Mouse (Mus musculus) ES-E14 (cell line): Measurements from ENCODE around the gene Aff1. TPM values are rescaled to one million over a fixed set of nuclear protein-coding genes. Genes with fewer than 3 reads are reported as not detected.

ENCODE experiments used
- DNase-seq: peaks from one replicate; pipeline ENCODE4 v3.0.0-alpha.2; 2013; ENCODE audit warnings: low read depth, low spot score
- H3K27ac ChIP-seq: 2 replicates; pipeline ENCODE4 v1.5.1; 2012; ENCODE audit warnings: low read depth, mild to moderate bottlenecking, low read length, moderate library complexity, mixed read lengths; ENCODE audit not compliant: poor library complexity, insufficient read depth, severe bottlenecking
- H3K36me3 ChIP-seq: 2 replicates; pipeline ENCODE4 v1.6.1; 2012; ENCODE audit warnings: mild to moderate bottlenecking, low read length, moderate library complexity, mixed read lengths; ENCODE audit not compliant: control insufficient read depth, poor library complexity, insufficient read depth, severe bottlenecking
- H3K4me1 ChIP-seq, 2 experiments: fragments of 150-350 bp in 1 of 2; sonication (generic) in 1 of 2; 2 replicates each; pipeline ENCODE4 v1.6.1; 2012; ENCODE audit warnings: low read length in 2 of 2, mild to moderate bottlenecking in 1 of 2, mixed read lengths in 1 of 2; ENCODE audit not compliant: control insufficient read depth in 2 of 2, insufficient read depth in 2 of 2, poor library complexity in 1 of 2
- H3K4me3 ChIP-seq, 2 experiments: fragments of 150-350 bp in 1 of 2; sonication (generic) in 1 of 2; 2 replicates each; pipeline ENCODE4 v1.5.1; 2012; ENCODE audit warnings: low read length in 2 of 2, low read depth in 1 of 2, mild to moderate bottlenecking in 1 of 2, mixed read lengths in 1 of 2; ENCODE audit not compliant: insufficient read depth in 1 of 2, poor library complexity in 1 of 2, severe bottlenecking in 1 of 2
- H3K9ac ChIP-seq: 2 replicates; pipeline ENCODE4 v1.6.1; 2012; ENCODE audit warnings: low read depth, mild to moderate bottlenecking, low read length, mixed read lengths; ENCODE audit not compliant: poor library complexity, insufficient read depth, severe bottlenecking
- H3K9me3 ChIP-seq: fragments of 150-350 bp; sonication (generic); 2 replicates; pipeline ENCODE4 v1.6.1; 2012; ENCODE audit warnings: low read depth, mild to moderate bottlenecking, low read length; ENCODE audit not compliant: control insufficient read depth, insufficient read depth
- CHD2 ChIP-seq: IDR thresholded peaks from 2 replicates; pipeline ENCODE4 v1.6.1; 2014; ENCODE audit warnings: mild to moderate bottlenecking, low read depth, low read length, inconsistent platforms
- HCFC1 ChIP-seq: IDR thresholded peaks from 2 replicates; pipeline ENCODE4 v1.6.1; 2012; ENCODE audit warnings: low read length, inconsistent platforms, borderline replicate concordance; ENCODE audit not compliant: insufficient read depth
- MAFK ChIP-seq: IDR thresholded peaks from 2 replicates; pipeline ENCODE4 v1.6.1; 2014; ENCODE audit warnings: mild to moderate bottlenecking, low read depth, low read length, inconsistent platforms; ENCODE audit not compliant: insufficient read depth
- ZC3H11A ChIP-seq: IDR thresholded peaks from 2 replicates; pipeline ENCODE4 v1.6.1; 2012; ENCODE audit warnings: low read depth, mild to moderate bottlenecking, inconsistent platforms, low read length, borderline replicate concordance
- ZNF384 ChIP-seq: IDR thresholded peaks from 2 replicates; pipeline ENCODE4 v1.6.1; 2012; ENCODE audit warnings: low read depth, low read length, inconsistent platforms
- in situ Hi-C, 2 experiments: fragments of 600-800 bp; cut with MboI; formaldehyde crosslinking; loops; one replicate each; pipeline ENCODE4 v1.15.1; 2025; ENCODE audit warnings: low sequenced_read_pairs in 2 of 2, inconsistent platforms in 1 of 2; ENCODE audit not compliant: unreplicated experiment in 2 of 2
- total RNA-seq: library from RNA; depleted of rRNA; stranded (reverse); fragments of 300-350 nt; gene quantifications from 2 replicates; pipeline ENCODE4 v1.2.3, GENCODE M21; 2012

Gene Aff1
- total RNA-seq, 1 experiment = 26.0 TPM

DNA sequence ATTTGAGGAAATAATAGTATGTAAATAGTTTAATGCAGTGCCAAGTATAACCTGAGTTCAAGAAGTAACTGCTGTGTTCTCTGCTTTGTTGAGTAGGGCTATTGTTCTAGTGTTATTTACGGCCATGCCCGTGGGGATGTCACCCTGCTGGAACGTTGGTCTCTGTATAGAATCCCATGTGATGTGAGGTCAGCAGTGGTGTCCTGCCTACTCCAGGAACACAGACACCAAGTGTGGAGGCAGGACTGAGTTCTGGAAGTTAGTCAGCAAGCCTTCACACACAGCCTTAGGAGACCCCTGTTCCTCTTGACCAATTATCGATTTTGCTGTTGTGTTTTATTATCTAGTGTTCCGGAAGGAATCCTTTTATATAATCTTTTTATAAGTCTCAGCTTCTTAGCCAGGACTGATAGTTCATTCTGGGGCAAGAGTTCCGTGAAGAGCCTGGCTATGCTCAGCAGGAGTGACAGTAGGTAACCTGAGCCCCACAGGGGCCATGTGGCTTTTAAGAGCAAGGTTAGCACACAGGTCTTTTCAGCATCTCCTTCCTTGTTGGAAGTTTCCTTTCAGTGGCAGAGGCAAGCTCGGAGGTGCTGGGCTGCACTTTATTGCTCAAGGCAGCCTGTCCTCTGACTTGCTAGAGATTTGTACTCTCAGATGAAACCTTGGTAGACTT is 115.6 kb downstream of the Aff1 start:
- in situ Hi-C loops = no loop called here
- H3K36me3 ChIP-seq = no peaks in the 10 kb centered on the region; the same call in 1 of the 2 replicates
- H3K27ac ChIP-seq = no peak overlapping the region
- TF ChIP-seq ZNF384 (no peak), MAFK (no peak), CHD2 (no peak), ZC3H11A (no peak), HCFC1 (no peak)
- H3K4me3 ChIP-seq = no peak overlapping the region
- H3K9ac ChIP-seq = no peak overlapping the region
- no peaks in the 10 kb centered on the region for H3K9me3 ChIP-seq
- no peak for DNase-seq
- peaks cover 8 to 10% of the 10 kb centered on the region in 2 experiments for H3K4me1 ChIP-seq

GRCm38 (mm10) chr5:103809674-103810330 is 117.6 kb downstream of the Aff1 start:
- H3K9ac ChIP-seq = no peak overlapping the region
- H3K36me3 ChIP-seq = no peaks in the 10 kb centered on the region; the same call in 1 of the 2 replicates
- TF ChIP-seq ZNF384 (no peak), HCFC1 (no peak), CHD2 (no peak), MAFK (no peak), ZC3H11A (no peak)
- H3K27ac ChIP-seq = no peak overlapping the region
- no peaks in the 10 kb centered on the region for H3K9me3 ChIP-seq
- in situ Hi-C loops = no loop called here
- H3K4me1 ChIP-seq = peaks cover 17 to 22% of the 10 kb centered on the region in 2 experiments
- no peak overlapping the region for H3K4me3 ChIP-seq
- no peak for DNase-seq

DNA sequence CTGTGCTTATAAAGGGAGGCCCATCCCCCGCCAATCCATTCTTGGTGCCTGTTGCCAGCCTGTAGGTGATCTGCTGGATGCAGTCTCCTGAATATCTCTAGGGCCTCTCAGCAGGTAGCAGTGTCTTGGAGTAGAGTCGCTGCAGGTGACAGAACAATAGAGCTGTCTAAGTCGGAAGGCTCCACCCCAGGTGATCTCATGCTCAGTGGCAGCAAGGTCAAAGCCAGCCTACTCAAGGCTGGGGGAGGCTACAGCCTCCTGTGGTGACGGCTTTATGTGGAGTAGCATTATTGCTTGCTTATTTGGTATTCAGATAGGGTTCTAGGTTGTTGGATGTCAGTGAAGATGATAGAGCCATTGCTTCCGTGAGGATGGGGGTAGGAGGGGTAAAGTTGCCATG is 121.1 kb downstream of the Aff1 start:
- in situ Hi-C loops = no loop called here
- Histone ChIP-seq H3K4me3 (peak overlapping the region in 1 of 2 experiments; percentile 27; a peak in 1 of 4 replicates), H3K9me3 (no peaks in the 10 kb centered on the region), H3K27ac (peak overlapping the region; percentile 69), H3K4me1 (peaks cover 19 to 23% of the 10 kb centered on the region in 2 experiments), H3K9ac (no peak overlapping the region), H3K36me3 (no peaks in the 10 kb centered on the region; the same call in 1 of the 2 replicates)
- TF ChIP-seq CHD2 = no peak
- no peak for TF ChIP-seq HCFC1
- no peak for TF ChIP-seq ZNF384
- no peak for TF ChIP-seq MAFK
- TF ChIP-seq ZC3H11A = no peak
- DNase-seq = peak; percentile 75

GRCm38 (mm10) chr5:103813997-103814542 is 121.9 kb downstream of the Aff1 start:
- TF ChIP-seq HCFC1 (no peak), CHD2 (no peak), ZNF384 (no peak), ZC3H11A (no peak), MAFK (no peak)
- no peak overlapping the region; the same call in 1 of the 2 replicates for H3K9ac ChIP-seq
- DNase-seq = no peak
- peak overlapping the region in 1 of 2 experiments; percentile 1; a peak in 1 of 4 replicates for H3K4me3 ChIP-seq
- in situ Hi-C loops = no loop called here
- H3K9me3 ChIP-seq = no peaks in the 10 kb centered on the region
- H3K27ac ChIP-seq = peak overlapping the region; percentile 37; the same call in 1 of the 2 replicates
- no peaks in the 10 kb centered on the region; the same call in 1 of the 2 replicates for H3K36me3 ChIP-seq
- H3K4me1 ChIP-seq = peaks cover 19 to 23% of the 10 kb centered on the region in 2 experiments
